ENCODE assay signal across 14 mouse cellular contexts in genomic region chr15:25287850-25288249, GRCm38 (mm10).
DNase-seq lines count a peak whose midpoint lies in the region; TF ChIP-seq lines count a peak whose summit lies in the region.
"Had no signal": no experiment of that assay in that cellular context is flagged by ENCODE, and none has a peak within 500 bp of the region (broad histone marks: within the 10 kb centered on the region; RNA-seq: fewer than 3 reads in every experiment).

No protein-coding gene starts in this region.

- no peaks in the 10 kb centered on the region for H3K4me1 ChIP-seq in lung, adult 2 months (ENCODE audit: control insufficient read depth, insufficient read depth, low read length)
- no peaks in the 10 kb centered on the region for H3K4me1 ChIP-seq in brown adipose tissue, adult 24 weeks (ENCODE audit: control insufficient read depth, insufficient read depth, insufficient read length, low read length)

- no peak overlapping the region for H3K4me3 ChIP-seq in lung, adult 2 months (replicated peaks; ENCODE audit: extremely low read depth, low read depth, low read length)
- no peak overlapping the region for H3K4me3 ChIP-seq in brown adipose tissue, adult 24 weeks (ENCODE audit: insufficient read depth, low read depth, low read length)
- H3K4me3 ChIP-seq: forebrain, embryonic 10.5 days; gastrocnemius, adult 2 months; hindbrain, embryonic 10.5 days; midbrain, embryonic 13.5 days had no signal

- DNase-seq in lung, adult 18-20 months = peak; percentile 11 to 26
- no peak for DNase-seq in lung, adult 2 months
- peak; percentile 41 for DNase-seq in lung, postnatal 36 days
- DNase-seq in urinary bladder, adult 2 months (ENCODE audit: low spot score) = no peak
- DNase-seq in urinary bladder, adult 18-20 months (ENCODE audit: low spot score in 2 of 2) = no peak
- DNase-seq in adrenal gland, adult 2 months = no peak
- DNase-seq: adrenal gland, postnatal 10 days; cerebellum, adult 8-10 months; gastrocnemius, adult 2 months; right cerebral cortex, adult 18-20 months had no signal

- no peak for TF ChIP-seq POLR2A in lung, adult 2 months (IDR thresholded peaks at IDR 0.05; ENCODE audit: borderline replicate concordance, extremely low read depth, low read depth, low read length)

- 36% methylated on average over 3 of the region's 3 CpGs for WGBS in lung, adult 2 months

- TF ChIP-seq CTCF in lung, adult 2 months (IDR thresholded peaks at IDR 0.05; ENCODE audit: insufficient read depth, low read length) = no peak

- peak overlapping the region; percentile 24; the same call in 1 of the 2 replicates for H3K27ac ChIP-seq in brown adipose tissue, adult 24 weeks (replicated peaks; ENCODE audit: low read depth, low read length)
- H3K27ac ChIP-seq: forebrain, embryonic 10.5 days; gastrocnemius, adult 2 months; hindbrain, embryonic 10.5 days; midbrain, embryonic 13.5 days had no signal

Comparison
In these comparisons a context has a peak if more than half of its experiments do, and no peak if none do; other contexts are left out.
1. DNase-seq: peak in lung, adult 18-20 months (2 of 2) and lung, postnatal 36 days (single experiment); none in lung, adult 2 months (single experiment), urinary bladder, adult 2 months (single experiment), urinary bladder, adult 18-20 months (0 of 2) and adrenal gland, adult 2 months (single experiment).